Mouse (Mus musculus): ENCODE results near the gene Pitx3. TPM values are rescaled to one million over a fixed set of nuclear protein-coding genes. Genes with fewer than 3 reads are reported as not detected.

Gene Pitx3
- total RNA-seq, 1 experiment from 2014 or later: not detected

DNA sequence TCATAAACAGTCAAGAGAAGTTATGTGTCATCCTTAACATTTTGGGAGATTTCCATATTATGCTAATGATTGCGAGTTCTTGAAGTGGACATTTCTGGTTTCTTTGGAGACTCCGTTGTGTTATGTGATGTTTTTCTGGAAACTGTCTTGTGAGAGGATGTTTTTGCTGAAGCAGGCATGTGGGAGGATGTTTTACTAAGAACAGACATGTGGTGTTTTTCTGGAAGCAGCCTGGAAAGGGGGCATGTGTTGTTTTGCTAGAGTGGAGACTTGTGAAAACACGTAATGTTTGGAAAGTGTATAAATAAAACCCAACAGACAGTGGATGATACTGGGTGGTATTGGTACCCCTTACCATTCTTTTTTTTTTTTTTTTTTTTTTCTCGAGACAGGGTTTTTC lies 52.8 kb downstream of the Pitx3 start:
- no peak for ATAC-seq (replicated peaks in 1 of 2; ENCODE audit: insufficient read depth in 1 of 2, low FRiP score in 2 of 2, low TSS enrichment in 1 of 2, low read depth in 1 of 2, poor library complexity in 2 of 2, severe bottlenecking in 2 of 2)

DNA sequence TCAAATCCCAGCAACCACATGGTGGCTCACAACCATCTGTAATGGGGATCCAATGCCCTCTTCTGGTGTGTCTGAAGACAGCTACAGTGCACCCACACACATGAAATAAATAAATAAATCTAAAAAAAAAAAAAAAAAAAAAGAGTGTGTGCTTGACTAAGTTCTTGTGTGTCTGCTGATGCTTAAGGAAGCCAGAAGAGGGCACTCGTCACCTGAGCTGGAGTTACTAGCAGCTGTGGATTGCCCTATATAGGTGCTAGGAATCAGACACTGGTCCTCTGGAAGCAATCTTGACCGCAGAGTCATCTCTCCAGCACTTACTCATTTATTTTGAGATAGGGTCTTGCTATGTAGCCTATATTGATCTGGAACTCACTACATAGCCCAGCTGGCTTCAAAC lies 54.0 kb downstream of the Pitx3 start:
- ATAC-seq (replicated peaks in 1 of 2; ENCODE audit: insufficient read depth in 1 of 2, low FRiP score in 2 of 2, low TSS enrichment in 1 of 2, low read depth in 1 of 2, poor library complexity in 2 of 2, severe bottlenecking in 2 of 2): no peak

DNA sequence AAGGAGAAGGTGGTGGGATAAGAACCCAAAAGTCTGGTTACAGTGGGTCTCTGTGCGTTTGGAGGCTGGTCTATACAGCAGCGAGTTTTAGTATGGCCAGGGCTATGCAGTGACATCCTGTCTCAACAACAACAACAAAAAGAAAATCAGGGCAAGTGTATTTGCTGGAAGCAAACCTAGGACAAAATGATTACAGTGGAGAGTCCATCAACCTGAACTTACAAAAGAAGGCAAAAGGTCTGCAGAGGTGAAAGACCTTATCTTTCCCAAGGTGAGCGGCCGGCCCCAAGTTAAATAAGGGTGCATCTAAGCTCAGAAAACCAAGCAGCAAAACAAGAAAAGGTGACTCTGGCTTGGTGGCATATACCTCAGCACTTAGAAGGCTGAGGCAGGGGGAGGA lies 56.5 kb downstream of the Pitx3 start:
- no peak for ATAC-seq (replicated peaks in 1 of 2; ENCODE audit: insufficient read depth in 1 of 2, low FRiP score in 2 of 2, low TSS enrichment in 1 of 2, low read depth in 1 of 2, poor library complexity in 2 of 2, severe bottlenecking in 2 of 2)

DNA sequence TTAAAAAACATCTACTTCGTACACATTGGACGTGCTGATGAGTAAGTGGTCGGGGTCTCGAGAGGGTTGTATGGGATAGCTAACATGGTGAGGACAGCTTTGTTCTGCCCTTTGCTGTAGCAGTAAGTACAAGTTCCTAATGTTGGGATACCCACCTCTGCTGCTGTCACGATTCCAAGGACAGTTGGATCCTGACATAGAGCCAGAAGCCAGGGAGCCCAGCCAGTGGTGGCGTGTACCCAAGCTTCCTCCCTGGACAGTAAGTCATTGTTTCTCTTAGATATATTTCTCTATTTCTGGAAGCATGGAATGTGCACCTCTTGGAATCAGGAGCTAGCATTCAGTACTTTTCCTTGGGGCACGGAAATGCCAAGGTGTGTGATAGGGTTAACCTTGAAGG lies 60.3 kb downstream of the Pitx3 start:
- no peak for ATAC-seq (replicated peaks in 1 of 2; ENCODE audit: insufficient read depth in 1 of 2, low FRiP score in 2 of 2, low TSS enrichment in 1 of 2, low read depth in 1 of 2, poor library complexity in 2 of 2, severe bottlenecking in 2 of 2)

DNA sequence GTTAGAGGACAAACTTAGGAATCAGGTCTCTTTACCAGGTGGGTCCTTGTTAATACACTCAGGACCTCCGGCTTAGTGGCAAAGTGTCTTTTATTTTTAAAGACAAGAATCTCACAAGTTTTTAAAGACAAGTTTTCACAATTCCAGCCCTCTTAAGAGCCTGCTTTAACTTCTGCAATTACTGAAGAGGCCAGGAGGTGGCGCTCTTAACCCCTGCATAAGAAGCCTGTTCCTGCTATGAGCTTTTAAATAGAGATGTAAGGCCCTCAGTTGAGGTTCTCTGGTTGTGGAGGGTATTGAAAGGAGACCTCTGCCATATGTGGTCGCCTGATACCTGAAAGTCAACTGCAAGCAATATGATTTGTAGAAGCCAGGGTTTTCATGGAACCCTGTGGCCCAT lies 61.8 kb downstream of the Pitx3 start:
- ATAC-seq (replicated peaks in 1 of 2; ENCODE audit: insufficient read depth in 1 of 2, low FRiP score in 2 of 2, low TSS enrichment in 1 of 2, low read depth in 1 of 2, poor library complexity in 2 of 2, severe bottlenecking in 2 of 2): peak; percentile 53 to 62; a peak in 3 of 4 replicates

Other genes starting within 250 kb of the Pitx3 start
- 10.6 and 11.9 TPM in 2 replicates for gene Armh3, start 149.8 kb downstream of the Pitx3 start, total RNA-seq (2017)
- 4.1 and 4.6 TPM in 2 replicates for gene Hps6, start 144.8 kb downstream of the Pitx3 start, total RNA-seq (2017)
- gene Pprc1, start 103.4 kb downstream of the Pitx3 start, total RNA-seq (2017): 21.3 and 24.6 TPM in 2 replicates
- 184 and 203 TPM in 2 replicates for gene Ldb1, start 103.1 kb downstream of the Pitx3 start, total RNA-seq (2017)
- gene Nolc1, start 72.5 kb downstream of the Pitx3 start, total RNA-seq (2017): 105 and 177 TPM in 2 replicates
- 0.38 and 1.4 TPM in 2 replicates for gene Elovl3, start 16.4 kb downstream of the Pitx3 start, total RNA-seq (2017)
- 37.7 and 39.6 TPM in 2 replicates for gene Gbf1, start 4.2 kb upstream of the Pitx3 start, total RNA-seq (2017)
- 9.6 and 11.8 TPM in 2 replicates for gene Nfkb2, start 156.0 kb upstream of the Pitx3 start, total RNA-seq (2017)
- 1.3 and 2.4 TPM in 2 replicates for gene Psd, start 178.8 kb upstream of the Pitx3 start, total RNA-seq (2017)
- 0.81 and 3.5 TPM in 2 replicates for gene Fbxl15, start 179.9 kb upstream of the Pitx3 start, total RNA-seq (2017)
- 112 and 129 TPM in 2 replicates for gene Cuedc2, start 190.4 kb upstream of the Pitx3 start, total RNA-seq (2017)
- 5.9 and 8.6 TPM in 2 replicates for gene Mfsd13a, start 192.8 kb upstream of the Pitx3 start, total RNA-seq (2017)
- gene 2310034G01Rik, start 202.0 kb upstream of the Pitx3 start, total RNA-seq (2017): 1.3 and 3.0 TPM in 2 replicates
- 73.4 and 97.6 TPM in 2 replicates for gene Actr1a, start 247.4 kb upstream of the Pitx3 start, total RNA-seq (2017)
- gene Sufu, start 248.6 kb upstream of the Pitx3 start, total RNA-seq (2017): 11.8 and 13.0 TPM in 2 replicates

All from hematopoietic stem cell, adult 5-6 weeks (primary cell).